Mouse (Mus musculus) embryonic facial prominence, embryonic 11.5 days (tissue): ENCODE measurements at regions not wholly inside any gene's neighbourhood (a gene's known extent, or its start where the extent isn't known, plus 50 kb on each side); places are given as distances from the start of the nearest gene placed in this dataset.

ENCODE experiments used
- ATAC-seq: fragments of 200-750 bp; cut with Nextera tagmentation; replicated peaks from 2 replicates; pipeline ENCODE4 v1.8.0; 2017; ENCODE audit warnings: low read depth; ENCODE audit not compliant: insufficient number of reproducible peaks, low FRiP score, low TSS enrichment
- DNase-seq: peaks from one replicate; pipeline ENCODE4 v3.0.0-alpha.2; 2015; ENCODE audit warnings: low spot score
- H3K27ac ChIP-seq: fragments of 300-500 bp; sonication (generic); replicated peaks from 2 replicates; pipeline ENCODE4 v1.5.1; 2014; ENCODE audit warnings: mild to moderate bottlenecking, low read depth, low read length, control low read depth
- H3K27me3 ChIP-seq: fragments of 300-500 bp; sonication (generic); 2 replicates; pipeline ENCODE4 v1.6.1; 2014; ENCODE audit warnings: mild to moderate bottlenecking, low read length, moderate library complexity, mixed read lengths; ENCODE audit not compliant: control insufficient read depth, insufficient read depth
- H3K36me3 ChIP-seq: fragments of 300-500 bp; sonication (generic); replicated peaks from 2 replicates; pipeline ENCODE4 v1.6.1; 2014; ENCODE audit warnings: low read depth, mild to moderate bottlenecking, low read length, moderate library complexity, mixed read lengths; ENCODE audit not compliant: control insufficient read depth, insufficient read depth
- H3K4me1 ChIP-seq: fragments of 300-500 bp; sonication (generic); 2 replicates; pipeline ENCODE4 v1.6.1; 2014; ENCODE audit warnings: low read length, mixed read lengths; ENCODE audit not compliant: control insufficient read depth, insufficient read depth
- H3K4me2 ChIP-seq: fragments of 300-500 bp; sonication (generic); 2 replicates; pipeline ENCODE4 v1.6.1; 2014; ENCODE audit warnings: low read depth, mild to moderate bottlenecking, control low read depth, low read length, moderate library complexity
- H3K4me3 ChIP-seq: fragments of 300-500 bp; sonication (generic); 2 replicates; pipeline ENCODE4 v1.5.1; 2014; ENCODE audit warnings: low read depth, low read length, control low read depth
- H3K9ac ChIP-seq: fragments of 300-500 bp; sonication (generic); replicated peaks from 2 replicates; pipeline ENCODE4 v1.6.1; 2014; ENCODE audit warnings: mild to moderate bottlenecking, control low read depth, low read length
- H3K9me3 ChIP-seq: fragments of 300-500 bp; sonication (generic); replicated peaks from 2 replicates; pipeline ENCODE4 v1.6.1; 2016; ENCODE audit warnings: mild to moderate bottlenecking, low read length, inconsistent platforms, mixed read lengths; ENCODE audit not compliant: control insufficient read depth
- WGBS: fragments of 180-500 bp; shearing (Covaris S2); extraction: QIAGEN DNeasy Blood & Tissue Kit; methylation state at CpG from one replicate; pipeline ENCODE4 v1.1.7; 2014; 5-methylcytosine and 5-hydroxymethylcytosine counted together

- ATAC-seq = no peak
- H3K36me3 ChIP-seq = no peaks in the 10 kb centered on the region
- 73% methylated on average over 5 of the region's 5 CpGs for WGBS
These were observed 111.7 kb upstream of the Slc22a12 start for GRCm38 (mm10) chr19:6654550-6654949.

GRCm38 (mm10) chr19:6652775-6653174 is 109.9 kb upstream of the Slc22a12 start:
- WGBS = 68% methylated on average over 4 of the region's 4 CpGs
- Histone ChIP-seq H3K4me3 (no peak overlapping the region), H3K36me3 (no peaks in the 10 kb centered on the region), H3K4me2 (no peak overlapping the region), H3K27ac (no peak overlapping the region), H3K4me1 (no peaks in the 10 kb centered on the region), H3K9me3 (no peaks in the 10 kb centered on the region), H3K27me3 (no peaks in the 10 kb centered on the region), H3K9ac (no peak overlapping the region)
- DNase-seq (no peak), ATAC-seq (no peak)

More at GRCm38 (mm10) chr19:6654550-6654949, 111.7 kb upstream of the Slc22a12 start:
- no peaks in the 10 kb centered on the region for H3K4me1 ChIP-seq
- H3K9ac ChIP-seq = no peak overlapping the region
- H3K27ac ChIP-seq = no peak overlapping the region
- DNase-seq = no peak
- H3K27me3 ChIP-seq = no peaks in the 10 kb centered on the region
- H3K9me3 ChIP-seq = no peaks in the 10 kb centered on the region
- H3K4me3 ChIP-seq = no peak overlapping the region
- no peak overlapping the region for H3K4me2 ChIP-seq

GRCm38 (mm10) chr19:6651192-6651591 is 108.4 kb upstream of the Slc22a12 start:
- Histone ChIP-seq H3K9me3 (no peaks in the 10 kb centered on the region), H3K27ac (no peak overlapping the region), H3K4me1 (no peaks in the 10 kb centered on the region), H3K4me3 (no peak overlapping the region), H3K36me3 (no peaks in the 10 kb centered on the region), H3K27me3 (no peaks in the 10 kb centered on the region), H3K9ac (no peak overlapping the region), H3K4me2 (no peak overlapping the region)
- DNase-seq = no peak
- ATAC-seq = no peak
- WGBS = 74% methylated on average over 5 of the region's 5 CpGs

- Histone ChIP-seq H3K9ac (no peak overlapping the region), H3K27ac (no peak overlapping the region), H3K4me1 (no peaks in the 10 kb centered on the region), H3K4me2 (no peak overlapping the region), H3K27me3 (no peaks in the 10 kb centered on the region), H3K4me3 (no peak overlapping the region), H3K36me3 (no peaks in the 10 kb centered on the region), H3K9me3 (no peaks in the 10 kb centered on the region)
- 87% methylated on average over 4 of the region's 4 CpGs for WGBS
- no peak for DNase-seq
- ATAC-seq = no peak
These were observed 107.1 kb upstream of the Slc22a12 start for GRCm38 (mm10) chr19:6649885-6650284.

GRCm38 (mm10) chr19:6647686-6648085 is 104.9 kb upstream of the Slc22a12 start:
- H3K27ac ChIP-seq = no peak overlapping the region
- ATAC-seq (no peak), DNase-seq (no peak)
- H3K9me3 ChIP-seq = no peaks in the 10 kb centered on the region
- no peaks in the 10 kb centered on the region for H3K36me3 ChIP-seq
- no peak overlapping the region for H3K9ac ChIP-seq
- no peak overlapping the region for H3K4me3 ChIP-seq
- H3K4me2 ChIP-seq = no peak overlapping the region
- no peaks in the 10 kb centered on the region for H3K4me1 ChIP-seq
- WGBS = 91% methylated on average over 4 of the region's 4 CpGs
- H3K27me3 ChIP-seq = no peaks in the 10 kb centered on the region

GRCm38 (mm10) chr19:6647216-6647615 is 104.4 kb upstream of the Slc22a12 start:
- no peak for ATAC-seq
- H3K27ac ChIP-seq = no peak overlapping the region
- no peaks in the 10 kb centered on the region for H3K27me3 ChIP-seq
- no peaks in the 10 kb centered on the region for H3K9me3 ChIP-seq
- WGBS = 91% methylated on average over 3 of the region's 3 CpGs
- DNase-seq = no peak
- H3K36me3 ChIP-seq = no peaks in the 10 kb centered on the region
- H3K4me2 ChIP-seq = no peak overlapping the region
- no peaks in the 10 kb centered on the region for H3K4me1 ChIP-seq
- H3K9ac ChIP-seq = no peak overlapping the region
- no peak overlapping the region for H3K4me3 ChIP-seq

GRCm38 (mm10) chr19:6645912-6646311 is 103.1 kb upstream of the Slc22a12 start:
- Histone ChIP-seq H3K4me3 (no peak overlapping the region), H3K27me3 (no peaks in the 10 kb centered on the region), H3K27ac (no peak overlapping the region), H3K9ac (no peak overlapping the region), H3K36me3 (no peaks in the 10 kb centered on the region), H3K9me3 (no peaks in the 10 kb centered on the region), H3K4me2 (no peak overlapping the region), H3K4me1 (no peaks in the 10 kb centered on the region)
- no peak for DNase-seq
- 86% methylated on average over 6 of the region's 6 CpGs for WGBS
- no peak for ATAC-seq

- Histone ChIP-seq H3K4me1 (no peaks in the 10 kb centered on the region), H3K27me3 (no peaks in the 10 kb centered on the region), H3K9ac (no peak overlapping the region), H3K4me2 (no peak overlapping the region), H3K9me3 (no peaks in the 10 kb centered on the region), H3K27ac (no peak overlapping the region), H3K4me3 (no peak overlapping the region), H3K36me3 (no peaks in the 10 kb centered on the region)
- WGBS = 79% methylated on average over 6 of the region's 6 CpGs
- DNase-seq (no peak), ATAC-seq (no peak)
These were observed 102.0 kb upstream of the Slc22a12 start for GRCm38 (mm10) chr19:6644871-6645270.
